Mouse (Mus musculus) CH12.LX (cell line): ENCODE results near the gene Dip2b. TPM values are rescaled to one million over a fixed set of nuclear protein-coding genes. Genes with fewer than 3 reads are reported as not detected.

ENCODE experiments used
- DNase-seq: peaks from one replicate; pipeline ENCODE4 v3.0.0-alpha.2; 2013; ENCODE audit errors: extremely low read depth
- H3K27ac ChIP-seq: 2 replicates; pipeline ENCODE4 v1.5.1; 2012; ENCODE audit warnings: low read depth, mild to moderate bottlenecking, control low read depth, moderate library complexity; ENCODE audit not compliant: insufficient read depth
- H3K27me3 ChIP-seq: replicated peaks from 2 replicates; pipeline ENCODE3; 2012; ENCODE audit warnings: inconsistent platforms
- H3K36me3 ChIP-seq, 2 experiments: replicated peaks in 1 of 2; 2 replicates each; pipeline versions ENCODE3 to v1.6.1; 2012; ENCODE audit warnings: inconsistent platforms in 1 of 2, low read length in 1 of 2, mild to moderate bottlenecking in 1 of 2, mixed read lengths in 1 of 2, moderate library complexity in 1 of 2; ENCODE audit not compliant: control insufficient read depth in 1 of 2, insufficient read depth in 1 of 2
- H3K4me1 ChIP-seq, 2 experiments: 2 replicates each; pipeline ENCODE4 v1.6.1; 2012; ENCODE audit warnings: inconsistent platforms in 1 of 2, moderate library complexity in 1 of 2; ENCODE audit not compliant: insufficient read depth in 2 of 2, control insufficient read depth in 1 of 2
- H3K4me2 ChIP-seq: 2 replicates; pipeline ENCODE4 v1.6.1; 2012; ENCODE audit warnings: low read depth, mild to moderate bottlenecking, control low read depth; ENCODE audit not compliant: poor library complexity, insufficient read depth, severe bottlenecking
- H3K4me3 ChIP-seq, 3 experiments: fragments of 150-350 bp in 1 of 3; sonication (generic) in 1 of 3; replicated peaks in 1 of 3; 2 replicates each; pipeline versions ENCODE3 to v1.5.1; 2011 to 2012; ENCODE audit warnings: low read depth in 2 of 3, low read length in 2 of 3, mild to moderate bottlenecking in 2 of 3, moderate library complexity in 2 of 3, control low read depth in 1 of 3, improper control_type of control experiment in 1 of 3, inconsistent platforms in 1 of 3, mixed read lengths in 1 of 3; ENCODE audit not compliant: poor library complexity in 1 of 3
- H3K79me2 ChIP-seq: replicated peaks from 2 replicates; pipeline ENCODE4 v1.6.1; 2012; ENCODE audit warnings: mild to moderate bottlenecking, moderate library complexity; ENCODE audit not compliant: control insufficient read depth, poor library complexity, insufficient read depth, severe bottlenecking; ENCODE audit errors: extremely low read depth
- H3K9ac ChIP-seq: 2 replicates; pipeline ENCODE4 v1.6.1; 2012; ENCODE audit warnings: low read depth, mild to moderate bottlenecking, control low read depth, moderate library complexity; ENCODE audit not compliant: insufficient read depth
- H3K9me3 ChIP-seq: replicated peaks from 2 replicates; pipeline ENCODE3; 2012; ENCODE audit warnings: low read length, inconsistent platforms, mixed read lengths
- CHD1 ChIP-seq: IDR thresholded peaks from 2 replicates; pipeline ENCODE4 v1.6.1; 2012; ENCODE audit warnings: low read depth, low read length, improper control_type of control experiment, inconsistent platforms
- CHD2 ChIP-seq: IDR thresholded peaks from 2 replicates; pipeline ENCODE4 v1.6.1; 2011; ENCODE audit warnings: low read length, improper control_type of control experiment
- CTCF ChIP-seq, 2 experiments: IDR thresholded peaks in 1 of 2; conservative IDR thresholded peaks in 1 of 2; 2 replicates each; pipeline ENCODE4 v1.5.1; 2011 to 2012; ENCODE audit warnings: low read depth in 2 of 2, low read length in 2 of 2, improper control_type of control experiment in 1 of 2, inconsistent platforms in 1 of 2, mild to moderate bottlenecking in 1 of 2, moderate library complexity in 1 of 2
- E2F4 ChIP-seq: IDR thresholded peaks from 2 replicates; pipeline ENCODE4 v1.6.1; 2011; ENCODE audit warnings: low read depth, low read length, improper control_type of control experiment; ENCODE audit not compliant: insufficient replicate concordance
- ELF1 ChIP-seq: IDR thresholded peaks from 2 replicates; pipeline ENCODE4 v1.6.1; 2014; ENCODE audit warnings: low read depth, mild to moderate bottlenecking, inconsistent platforms, low read length, improper control_type of control experiment
- GABPA ChIP-seq: IDR thresholded peaks from 2 replicates; pipeline ENCODE4 v1.6.1; 2012; ENCODE audit warnings: low read depth, low read length, improper control_type of control experiment, inconsistent platforms; ENCODE audit not compliant: insufficient replicate concordance
- HCFC1 ChIP-seq: IDR thresholded peaks from 2 replicates; pipeline ENCODE4 v1.6.1; 2012; ENCODE audit warnings: low read depth, mild to moderate bottlenecking, inconsistent platforms, low read length, improper control_type of control experiment
- JUND ChIP-seq: conservative IDR thresholded peaks from 2 replicates; pipeline ENCODE4 v1.6.1; 2011; ENCODE audit warnings: low read depth, low read length, improper control_type of control experiment
- KAT2A ChIP-seq: IDR thresholded peaks from 2 replicates; pipeline ENCODE4 v1.6.1; 2012; ENCODE audit warnings: low read length, improper control_type of control experiment, inconsistent platforms; ENCODE audit not compliant: insufficient replicate concordance
- MAX ChIP-seq: IDR thresholded peaks from 2 replicates; pipeline ENCODE4 v1.6.1; 2011; ENCODE audit warnings: low read length, improper control_type of control experiment
- NELFE ChIP-seq: IDR thresholded peaks from 2 replicates; pipeline ENCODE4 v1.6.1; 2011; ENCODE audit warnings: low read depth, low read length, improper control_type of control experiment
- NRF1 ChIP-seq: IDR thresholded peaks from 2 replicates; pipeline ENCODE4 v1.6.1; 2014; ENCODE audit warnings: low read depth, mild to moderate bottlenecking, inconsistent platforms, low read length, improper control_type of control experiment, moderate library complexity
- PAX5 ChIP-seq: IDR thresholded peaks from 2 replicates; pipeline ENCODE4 v1.6.1; 2012; ENCODE audit warnings: low read length, inconsistent platforms, mixed read lengths
- POLR2AphosphoS2 ChIP-seq: IDR thresholded peaks from 2 replicates; pipeline ENCODE4 v1.6.1; 2011; ENCODE audit warnings: low read depth, low read length, improper control_type of control experiment
- SIN3A ChIP-seq: IDR thresholded peaks from 2 replicates; pipeline ENCODE4 v1.6.1; 2012; ENCODE audit warnings: low read length, improper control_type of control experiment, inconsistent platforms
- USF1 ChIP-seq: IDR thresholded peaks from 2 replicates; pipeline ENCODE4 v1.6.1; 2014; ENCODE audit warnings: low read depth, mild to moderate bottlenecking, inconsistent platforms, low read length, improper control_type of control experiment
- USF2 ChIP-seq: conservative IDR thresholded peaks from 2 replicates; pipeline ENCODE4 v1.6.1; 2011; ENCODE audit warnings: low read depth, low read length, improper control_type of control experiment
- ZC3H11A ChIP-seq: IDR thresholded peaks from 2 replicates; pipeline ENCODE4 v1.6.1; 2012; ENCODE audit warnings: low read depth, mild to moderate bottlenecking, inconsistent platforms, low read length, improper control_type of control experiment
- dilution Hi-C: fragments of 300-500 bp; cut with MboI; formaldehyde crosslinking; loops from 2 replicates; pipeline ENCODE4 v1.14.3; 2020; ENCODE audit warnings: low sequenced_read_pairs; ENCODE audit not compliant: extremely low pct_unique_long_range_greater_than_20kb, extremely low pct_ligation_motif_present
- in situ Hi-C: fragments of 300-500 bp; cut with MboI; formaldehyde crosslinking; loops from 3 replicates; pipeline ENCODE4 v1.14.3; 2019; ENCODE audit warnings: low sequenced_read_pairs, low pct_ligation_motif_present, low pct_unique_long_range_greater_than_20kb, mixed read lengths
- polyA plus RNA-seq: library from polyadenylated mRNA; unstranded; fragments of >175 nt; gene quantifications from 2 replicates; pipeline ENCODE4 v1.2.1, GENCODE M21; 2012; ENCODE audit warnings: low read depth; ENCODE audit not compliant: insufficient read length
- total RNA-seq, 2 experiments: library from RNA; depleted of rRNA; stranded (reverse); fragments of 300-350 nt in 1 of 2; fragments of >200 nt in 1 of 2; gene quantifications; 2 replicates each; pipeline ENCODE4 v1.2.3; 2012 to 2014

Dip2b gene
- total and polyA plus RNA-seq, 3 experiments, result 15.7 to 18.2 (median 16.7) TPM

DNA sequence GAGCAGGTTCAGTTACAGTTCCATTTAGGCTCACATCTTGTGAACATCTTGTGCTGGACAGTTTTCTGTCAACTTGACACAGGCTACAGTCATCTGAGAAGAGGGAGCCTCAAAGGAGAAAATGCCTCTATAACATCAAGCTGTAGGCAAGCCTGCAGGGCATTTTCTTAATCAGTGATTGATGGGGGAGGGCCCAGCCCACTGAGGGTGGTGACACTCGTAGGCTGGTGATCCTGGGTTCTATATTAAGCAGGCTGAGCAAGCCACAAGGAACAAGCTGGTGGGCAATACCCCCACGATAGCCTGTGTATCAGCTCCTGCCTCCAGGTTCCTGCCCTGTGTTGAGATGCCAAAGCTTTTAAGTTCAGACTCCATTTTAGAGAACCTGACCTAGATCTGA lies 230.5 kb downstream of the Dip2b start:
- no peak overlapping the region for H3K4me2 ChIP-seq
- no peaks in the 10 kb centered on the region for H3K36me3 ChIP-seq
- DNase-seq, result no peak
- no peak overlapping the region for H3K27ac ChIP-seq
- H3K27me3 ChIP-seq, result no peaks in the 10 kb centered on the region
- no peaks in the 10 kb centered on the region for H3K4me1 ChIP-seq
- no peak overlapping the region for H3K4me3 ChIP-seq
- no peaks in the 10 kb centered on the region for H3K79me2 ChIP-seq
- in situ Hi-C loops, result loop anchor here (10.0 kb wide), 1 partner anchor 56 kb away; no protein-coding TSS in a partner anchor
- no peak overlapping the region for H3K9ac ChIP-seq
- TF ChIP-seq SIN3A, result no peak
- no peak for TF ChIP-seq MAX
- TF ChIP-seq CTCF (conservative IDR thresholded peaks at IDR 0.05 in 1 of 2, IDR thresholded peaks at IDR 0.05 in 1 of 2; ENCODE audit: low read depth in 2 of 2, low read length in 2 of 2), result no peak
- TF ChIP-seq USF2, result no peak
- no peak for TF ChIP-seq KAT2A
- TF ChIP-seq USF1, result no peak
- no peak for TF ChIP-seq GABPA
- no peak for TF ChIP-seq E2F4
- no peak for TF ChIP-seq ELF1
- no peak for TF ChIP-seq CHD1
- no peak for TF ChIP-seq NELFE
- TF ChIP-seq JUND, result no peak
- no peak for TF ChIP-seq ZC3H11A
- no peak for TF ChIP-seq PAX5
- no peak for TF ChIP-seq CHD2
- TF ChIP-seq HCFC1, result no peak
- no peak for TF ChIP-seq NRF1
- TF ChIP-seq POLR2AphosphoS2, result no peak
- dilution Hi-C loops, result no loop called here
- peaks cover 5% of the 10 kb centered on the region for H3K9me3 ChIP-seq

Other genes starting within 250 kb of the Dip2b start
- 16.8 and 18.7 TPM in 2 replicates for gene Lima1, start 163.2 kb upstream of the Dip2b start, total RNA-seq (2012; rRNA removed)
- 10.0 and 10.3 TPM in 2 replicates for gene Lima1, start 163.2 kb upstream of the Dip2b start, total RNA-seq (2014; rRNA removed)
- 24.4 and 26.9 TPM in 2 replicates for gene Lima1, start 163.2 kb upstream of the Dip2b start, polyA plus RNA-seq
- gene Fam186a, start 71.6 kb upstream of the Dip2b start, total RNA-seq (2012; rRNA removed), result 0.08 TPM in 1 of 2 replicates, not detected in the other
- not detected in 2 replicates for gene Fam186a, start 71.6 kb upstream of the Dip2b start, total RNA-seq (2014; rRNA removed)
- not detected in 2 replicates for gene Fam186a, start 71.6 kb upstream of the Dip2b start, polyA plus RNA-seq
- 96.3 and 113 TPM in 2 replicates for gene Larp4, start 68.6 kb upstream of the Dip2b start, total RNA-seq (2012; rRNA removed)
- 135 and 145 TPM in 2 replicates for gene Larp4, start 68.6 kb upstream of the Dip2b start, total RNA-seq (2014; rRNA removed)
- 74.6 and 81.9 TPM in 2 replicates for gene Larp4, start 68.6 kb upstream of the Dip2b start, polyA plus RNA-seq
- 28.0 and 28.2 TPM in 2 replicates for gene Atf1, start 189.2 kb downstream of the Dip2b start, total RNA-seq (2012; rRNA removed)
- 48.4 and 51.1 TPM in 2 replicates for gene Atf1, start 189.2 kb downstream of the Dip2b start, total RNA-seq (2014; rRNA removed)
- 111 and 133 TPM in 2 replicates for gene Atf1, start 189.2 kb downstream of the Dip2b start, polyA plus RNA-seq
- not detected in 2 replicates for gene Tmprss12, start 242.2 kb downstream of the Dip2b start, total RNA-seq (2012; rRNA removed)
- gene Tmprss12, start 242.2 kb downstream of the Dip2b start, total RNA-seq (2014; rRNA removed), result not detected in 2 replicates
- not detected in 2 replicates for gene Tmprss12, start 242.2 kb downstream of the Dip2b start, polyA plus RNA-seq